Mouse (Mus musculus) kidney, postnatal 14 days (tissue): ENCODE data around the gene Hdgfl2.
"Not testable (repeated sequence)": the region's sequence is repeated elsewhere in the genome, so short reads cannot be mapped to it uniquely, and the experiment has no call there.

ENCODE experiments used
- DNase-seq: peaks from one replicate; pipeline ENCODE4 v3.0.0; 2022; ENCODE audit warnings: mixed read lengths

The Hdgfl2 gene

DNA sequence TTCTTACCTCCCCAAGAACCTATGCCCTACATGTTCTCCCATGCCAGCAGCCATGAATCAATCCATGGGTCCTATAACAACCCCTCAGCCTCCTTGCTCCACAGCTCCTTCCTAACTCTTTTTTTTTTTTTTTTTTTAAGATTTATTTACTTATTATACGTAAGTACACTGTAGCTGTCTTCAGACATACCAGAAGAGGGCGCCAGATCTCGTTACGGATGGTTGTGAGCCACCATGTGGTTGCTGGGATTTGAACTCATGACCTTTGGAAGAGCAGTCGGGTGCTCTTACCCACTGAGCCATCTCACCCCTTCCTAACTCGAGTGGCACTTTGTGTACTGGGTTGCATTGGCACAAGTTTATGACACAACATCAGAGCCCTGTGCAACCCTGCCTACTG, 13.7 kb upstream of the Hdgfl2 start:
- DNase-seq = not testable (repeated sequence)

- DNase-seq = no peak
Observed at GRCm38 (mm10) chr17:56066451-56066850, 13.0 kb upstream of the Hdgfl2 start.

- DNase-seq = no peak
Observed at GRCm38 (mm10) chr17:56069066-56069465, 10.4 kb upstream of the Hdgfl2 start.

DNA sequence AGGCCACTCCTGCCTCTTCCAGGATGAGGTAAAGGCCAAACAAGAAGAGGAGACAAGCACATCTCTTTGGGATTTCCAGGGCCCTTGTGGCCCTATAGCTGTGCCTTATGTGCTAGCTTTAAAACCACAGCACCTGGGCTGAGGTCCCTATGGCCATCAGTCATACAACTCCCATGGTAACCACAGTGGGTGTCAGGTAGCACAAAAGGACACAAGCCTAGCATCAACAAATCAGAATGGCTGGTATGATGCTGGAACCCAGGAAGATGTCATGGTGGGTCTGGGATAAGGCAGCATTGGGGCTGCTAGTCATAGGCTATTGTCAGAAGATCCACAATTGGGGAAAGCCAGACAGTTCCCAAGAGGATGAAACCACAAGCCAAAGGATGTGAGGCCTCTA, 8.3 kb upstream of the Hdgfl2 start:
- no peak for DNase-seq

DNA sequence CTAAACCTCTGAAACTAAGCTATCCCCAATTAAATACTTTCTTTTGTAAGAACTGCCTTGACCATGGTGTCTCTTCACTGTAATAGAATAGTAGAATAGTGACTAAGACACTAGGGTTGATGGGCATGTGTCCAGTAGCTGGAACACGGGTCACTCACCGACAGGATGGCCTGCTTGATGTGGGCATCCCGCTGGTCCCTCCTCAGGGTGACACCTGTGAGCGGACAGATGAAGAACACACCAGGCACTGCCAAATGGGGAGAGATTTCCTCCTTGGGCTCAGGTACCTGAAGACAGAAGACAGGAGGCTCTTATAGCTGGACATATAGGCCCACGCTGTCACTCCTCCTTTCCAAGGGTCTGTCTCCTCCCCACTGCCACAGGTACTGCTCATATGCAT, 7.2 kb upstream of the Hdgfl2 start:
- DNase-seq = no peak

GRCm38 (mm10) chr17:56074097-56074826, 5.2 kb upstream of the Hdgfl2 start:
- peak; percentile 92 for DNase-seq

DNA sequence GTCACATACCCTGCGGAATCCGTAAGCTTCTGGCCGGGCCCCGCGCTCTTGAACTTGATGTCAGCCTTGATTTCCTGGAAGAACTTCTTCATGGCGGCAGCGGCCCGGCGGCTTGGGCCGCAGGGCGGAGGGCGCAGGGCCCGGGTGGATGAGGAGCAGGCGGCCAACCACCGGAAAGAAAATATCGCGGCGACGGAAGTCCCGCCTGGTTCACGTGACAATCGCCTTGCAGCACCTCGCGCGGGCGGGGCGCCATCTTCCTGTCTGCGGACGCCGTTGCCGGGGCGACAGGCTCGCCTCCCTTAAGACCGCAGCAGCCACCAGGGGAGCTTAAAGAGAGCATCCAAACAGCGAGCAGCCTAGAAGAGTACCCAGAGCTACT, 4.6 kb upstream of the Hdgfl2 start, which contains the start of gene Ubxn6:
Ubxn6 (minus strand) TSS at position 202 of the 382 bp plus-strand sequence.
- peak; percentile 99 for DNase-seq

DNA sequence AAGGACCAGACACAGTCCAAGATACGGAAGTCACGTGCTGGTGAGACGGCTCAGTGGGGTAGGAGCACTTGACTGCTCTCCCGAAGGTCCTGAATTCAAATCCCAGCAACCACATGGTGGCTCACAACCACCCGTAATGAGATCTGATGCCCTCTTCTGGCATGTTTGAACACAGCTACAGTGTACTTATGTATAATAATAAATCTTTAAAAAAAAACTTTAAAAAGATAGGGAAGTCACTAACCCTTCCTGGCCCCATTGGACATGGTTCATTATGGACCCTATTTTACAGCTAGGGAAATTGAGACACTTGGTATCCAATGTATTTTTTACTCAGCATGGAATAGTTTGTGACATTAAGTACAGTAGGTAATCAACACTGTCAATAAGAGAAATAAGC, 1.9 kb upstream of the Hdgfl2 start:
- no peak for DNase-seq

DNA sequence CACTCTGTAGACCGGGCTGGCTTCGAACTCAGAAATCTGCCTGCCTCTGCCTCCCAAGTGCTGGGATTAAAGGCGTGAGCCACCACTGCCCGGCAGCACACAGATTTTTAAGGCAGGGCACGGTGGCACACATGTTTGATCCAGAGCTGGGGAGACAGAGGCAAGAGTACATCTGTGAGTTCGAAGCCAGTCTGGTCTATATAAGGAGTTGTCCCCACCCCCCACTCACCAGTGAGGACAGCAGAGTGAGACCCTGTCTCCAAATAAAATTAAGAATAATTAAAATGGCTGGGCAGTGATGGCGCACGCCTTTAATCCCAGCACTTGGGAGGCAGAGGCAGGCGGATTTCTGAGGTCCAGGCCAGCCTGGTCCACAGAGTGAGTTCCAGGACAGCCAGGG, 1.1 kb upstream of the Hdgfl2 start:
- peak; percentile 17 for DNase-seq

- DNase-seq = peak; percentile 26
Observed at GRCm38 (mm10) chr17:56079921-56080320, 487 bp downstream of the Hdgfl2 start.

DNA sequence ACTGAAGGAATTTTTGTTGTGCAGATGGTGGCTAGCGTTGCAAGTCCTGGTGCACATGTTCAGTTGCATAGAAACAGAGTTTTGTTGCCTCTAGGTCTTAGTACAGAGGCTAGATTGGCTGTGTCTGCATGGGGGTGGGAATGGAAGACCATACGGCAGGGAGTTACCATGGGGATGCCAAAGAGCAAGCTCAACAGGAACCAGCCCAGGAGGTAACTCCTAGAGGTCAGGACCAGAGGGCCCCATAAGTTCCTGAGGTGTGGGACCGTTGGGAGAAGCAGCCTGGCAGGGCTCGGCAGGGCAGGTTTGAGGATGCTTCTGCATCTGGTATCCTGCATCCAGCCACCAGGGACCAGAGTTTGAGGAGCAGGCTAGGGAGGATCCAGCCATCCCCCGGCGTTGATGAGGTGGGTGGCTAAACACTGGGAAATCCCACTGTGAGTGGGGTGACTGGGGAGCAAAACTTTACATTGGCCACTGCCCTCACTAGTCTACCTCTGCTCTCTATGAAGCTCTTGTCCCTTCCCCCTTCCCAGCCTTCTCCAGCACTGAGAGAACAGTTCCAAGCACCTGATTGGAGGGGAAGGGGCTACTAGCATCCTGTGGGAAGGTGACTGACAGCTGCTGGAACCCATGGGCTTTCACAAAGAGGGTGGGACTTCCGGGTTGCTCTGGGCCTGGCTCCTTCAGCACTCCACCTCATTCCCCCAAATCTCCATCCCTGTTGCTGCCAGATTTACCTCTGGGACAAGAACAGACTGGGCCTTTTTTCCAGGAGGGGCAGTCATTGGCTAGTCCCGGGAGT, 1.5 kb downstream of the Hdgfl2 start:
- peak; percentile 40 for DNase-seq

DNA sequence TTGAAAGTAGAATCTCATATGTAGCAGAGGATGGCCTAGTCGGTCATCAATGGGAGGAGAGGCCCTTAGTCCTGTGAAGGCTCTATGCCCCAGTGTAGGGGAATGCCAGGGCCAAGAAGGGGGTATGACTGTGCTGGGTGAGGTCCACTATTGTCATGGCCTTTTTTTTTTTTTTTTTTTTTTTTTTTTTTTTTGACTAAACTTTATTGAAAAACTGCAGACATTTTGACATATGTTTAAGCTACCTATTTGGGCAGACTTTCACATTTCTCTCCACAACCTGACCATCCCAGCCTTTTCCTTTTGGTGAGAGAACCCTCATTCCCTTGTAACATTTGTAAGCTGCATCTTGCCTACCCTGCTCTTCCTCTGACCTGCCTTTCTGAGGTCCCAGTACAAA, 12.9 kb downstream of the Hdgfl2 start:
- DNase-seq = no peak

GRCm38 (mm10) chr17:56092794-56093193, 13.4 kb downstream of the Hdgfl2 start:
- DNase-seq = no peak

- no peak for DNase-seq
Observed at GRCm38 (mm10) chr17:56096883-56097282, 17.4 kb downstream of the Hdgfl2 start.

GRCm38 (mm10) chr17:56098180-56098579, 18.7 kb downstream of the Hdgfl2 start:
- no peak for DNase-seq

DNA sequence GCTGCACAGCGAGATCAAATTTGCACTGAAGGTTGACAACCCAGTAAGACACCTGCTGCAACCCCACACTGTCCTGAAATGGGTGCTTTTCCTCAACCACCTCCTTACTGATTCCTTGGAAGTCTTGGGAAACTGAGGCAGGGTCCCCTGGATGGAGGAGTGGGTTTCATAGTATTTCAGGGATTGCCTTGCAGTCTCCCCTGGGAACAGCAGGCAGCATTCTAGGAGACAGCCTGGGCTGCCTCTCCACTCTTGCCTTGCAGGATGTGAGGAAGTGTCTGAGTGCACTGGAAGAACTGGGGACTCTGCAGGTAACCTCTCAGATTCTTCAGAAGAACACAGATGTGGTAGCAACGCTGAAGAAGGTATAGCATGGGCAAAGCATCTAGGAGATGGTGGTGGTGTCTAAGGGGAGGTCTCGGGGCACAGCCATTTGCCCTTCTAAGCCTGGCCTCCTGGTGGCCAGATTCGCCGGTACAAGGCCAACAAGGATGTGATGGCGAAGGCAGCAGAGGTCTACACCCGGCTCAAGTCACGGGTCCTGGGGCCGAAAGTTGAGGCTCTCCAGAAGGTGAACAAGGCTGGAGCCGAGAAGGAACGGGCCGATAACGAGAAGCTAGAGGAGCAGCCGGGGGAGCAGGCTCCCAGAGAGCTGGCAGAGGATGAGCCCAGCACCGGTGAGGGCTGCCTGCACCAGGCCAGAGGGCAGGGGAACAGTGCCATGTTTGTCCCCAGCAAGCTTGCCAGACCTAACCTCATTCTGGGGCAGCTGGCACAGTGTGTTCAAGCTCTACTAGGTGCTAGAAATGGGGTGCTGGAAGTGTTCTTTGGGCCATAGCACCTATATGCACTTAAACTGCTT, 19.5 kb downstream of the Hdgfl2 start:
- no peak for DNase-seq

DNA sequence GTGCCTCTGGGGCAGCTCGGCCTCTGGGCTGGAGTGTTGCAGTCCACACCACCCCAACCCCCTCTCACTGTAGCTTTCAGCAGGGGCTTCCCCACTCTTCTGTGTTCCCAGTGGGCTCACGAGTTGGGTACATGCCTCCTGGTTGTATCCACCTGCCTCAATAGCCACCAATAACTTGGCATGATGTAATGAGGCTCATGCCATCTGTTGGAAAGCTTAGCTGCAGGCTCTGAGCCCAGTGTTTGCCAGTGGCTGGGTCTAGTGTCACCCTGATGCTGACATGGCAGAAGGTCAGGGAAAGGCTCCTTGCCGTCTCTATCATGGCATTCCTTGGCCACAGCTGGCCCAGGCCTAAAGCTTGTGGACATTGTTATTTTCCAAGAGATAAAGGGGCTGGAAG, 21.4 kb downstream of the Hdgfl2 start:
- DNase-seq = no peak

- no peak for DNase-seq
Observed at GRCm38 (mm10) chr17:56102158-56102557, 22.7 kb downstream of the Hdgfl2 start.

- DNase-seq = no peak
Observed at GRCm38 (mm10) chr17:56102927-56103326, 23.5 kb downstream of the Hdgfl2 start.

- DNase-seq = no peak
Observed at GRCm38 (mm10) chr17:56103465-56104285, 24.2 kb downstream of the Hdgfl2 start.

- not testable (repeated sequence) for DNase-seq
Observed at GRCm38 (mm10) chr17:56104821-56105220, 25.4 kb downstream of the Hdgfl2 start.

DNA sequence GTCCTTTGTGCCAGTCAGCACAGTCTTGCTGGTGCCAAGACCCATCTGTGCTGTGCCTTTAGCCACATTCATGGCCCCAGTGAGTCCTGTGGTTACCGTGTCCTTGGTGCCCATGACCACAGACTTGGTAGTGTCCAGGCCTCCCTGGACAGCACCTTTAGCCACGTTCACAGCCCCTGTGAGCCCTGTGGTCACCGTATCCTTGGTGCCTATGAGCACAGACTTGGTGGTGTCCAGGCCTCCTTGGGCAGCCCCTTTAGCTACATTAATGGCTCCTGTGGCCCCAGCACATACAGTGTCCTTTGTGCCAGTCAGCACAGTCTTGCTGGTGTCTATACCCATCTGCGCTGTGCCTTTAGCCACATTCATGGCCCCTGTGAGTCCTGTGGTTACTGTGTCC, 27.0 kb downstream of the Hdgfl2 start:
- DNase-seq = not testable (repeated sequence)
